Mouse (Mus musculus) hindbrain, embryonic 15.5 days (tissue): ENCODE results near the gene Otx1. TPM values are rescaled to one million over a fixed set of nuclear protein-coding genes. Genes with fewer than 3 reads are reported as not detected.

Experiments
- ATAC-seq: fragments of 200-750 bp; cut with Nextera tagmentation; 2 replicates; pipeline ENCODE4 v1.8.0; 2017; ENCODE audit warnings: low read depth, moderate number of reproducible peaks, moderate TSS enrichment; ENCODE audit not compliant: low FRiP score
- H3K27ac ChIP-seq: fragments of 300-500 bp; sonication (generic); replicated peaks from 2 replicates; pipeline ENCODE4 v1.5.1; 2015; ENCODE audit warnings: mild to moderate bottlenecking, inconsistent platforms
- H3K27me3 ChIP-seq: fragments of 300-500 bp; sonication (generic); 2 replicates; pipeline ENCODE4 v1.6.1; 2015; ENCODE audit warnings: control low read depth, inconsistent platforms
- H3K36me3 ChIP-seq: fragments of 300-500 bp; sonication (generic); 2 replicates; pipeline ENCODE4 v1.6.1; 2015; ENCODE audit warnings: control low read depth, inconsistent platforms
- H3K4me1 ChIP-seq: fragments of 300-500 bp; sonication (generic); replicated peaks from 2 replicates; pipeline ENCODE4 v1.6.1; 2015; ENCODE audit warnings: control low read depth, inconsistent platforms
- H3K4me2 ChIP-seq: fragments of 300-500 bp; sonication (generic); 2 replicates; pipeline ENCODE4 v1.6.1; 2015; ENCODE audit warnings: moderate library complexity, mild to moderate bottlenecking, inconsistent platforms
- H3K4me3 ChIP-seq: fragments of 300-500 bp; sonication (generic); 2 replicates; pipeline ENCODE4 v1.5.1; 2015; ENCODE audit warnings: mild to moderate bottlenecking, inconsistent platforms
- H3K9ac ChIP-seq: fragments of 300-500 bp; sonication (generic); 2 replicates; pipeline ENCODE4 v1.6.1; 2015; ENCODE audit warnings: inconsistent platforms
- H3K9me3 ChIP-seq: fragments of 300-500 bp; sonication (generic); 2 replicates; pipeline ENCODE4 v1.6.1; 2016; ENCODE audit warnings: control low read depth, inconsistent platforms
- WGBS: fragments of 180-500 bp; shearing (Covaris S2); methylation state at CpG from one replicate; pipeline ENCODE4 v1.1.7; 2015; 5-methylcytosine and 5-hydroxymethylcytosine counted together
- polyA plus RNA-seq: library from polyadenylated mRNA; unstranded; fragments of >200 nt; fragmentation: Nextera tagmentation; extraction: Ambion mirVana; gene quantifications from 2 replicates; pipeline ENCODE4 v1.2.1, GENCODE M21; 2015

The Otx1 gene
- 1.9 and 3.6 TPM in 2 replicates for polyA plus RNA-seq

- Histone ChIP-seq H3K4me1 (peaks cover 18% of the 10 kb centered on the region), H3K36me3 (no peaks in the 10 kb centered on the region), H3K4me3 (peak within 1 kb of the TSS; percentile 37), H3K9me3 (no peaks in the 10 kb centered on the region), H3K4me2 (peak within 1 kb of the TSS; percentile 57), H3K9ac (peak within 1 kb of the TSS; percentile 8; the same call in 1 of the 2 replicates), H3K27me3 (peaks cover 80% of the 10 kb centered on the region), H3K27ac (no peak within 1 kb of the TSS)
- no peak for ATAC-seq
- WGBS: under 1% methylated on average over 34 of the region's 34 CpGs
These were observed at the start of gene Otx1 for GRCm38 (mm10) chr11:22002783-22003340. Gene Otx1, minus strand, starts transcription at chr11:22002897.

DNA sequence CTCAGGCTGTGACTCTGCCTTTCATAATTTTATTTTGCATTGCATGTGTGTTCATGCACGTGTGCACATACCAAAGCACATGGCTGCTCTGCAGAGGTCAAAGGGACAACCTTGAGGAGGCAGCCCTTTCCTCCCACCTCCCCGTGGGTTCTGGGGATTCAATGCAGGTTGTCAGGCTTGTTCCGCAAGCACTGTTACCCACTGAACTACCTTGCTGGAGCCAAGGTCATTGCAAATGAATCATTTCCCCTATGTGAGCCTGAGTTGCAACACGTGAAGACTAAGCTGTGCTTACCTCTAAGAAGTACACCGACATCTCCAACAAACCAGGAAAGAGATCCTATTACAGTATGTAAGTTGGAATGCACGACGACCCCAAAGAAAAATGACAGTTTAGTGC is 48.2 kb upstream of the Otx1 start:
- H3K4me1 ChIP-seq: no peaks in the 10 kb centered on the region
- H3K27me3 ChIP-seq: no peaks in the 10 kb centered on the region
- H3K27ac ChIP-seq: no peak overlapping the region
- peaks cover 8% of the 10 kb centered on the region for H3K36me3 ChIP-seq
- H3K9me3 ChIP-seq: no peaks in the 10 kb centered on the region
- ATAC-seq: no peak
- WGBS: 87% methylated on average over 7 of the region's 7 CpGs
- no peak overlapping the region for H3K4me3 ChIP-seq
- H3K9ac ChIP-seq: no peak overlapping the region
- no peak overlapping the region for H3K4me2 ChIP-seq

DNA sequence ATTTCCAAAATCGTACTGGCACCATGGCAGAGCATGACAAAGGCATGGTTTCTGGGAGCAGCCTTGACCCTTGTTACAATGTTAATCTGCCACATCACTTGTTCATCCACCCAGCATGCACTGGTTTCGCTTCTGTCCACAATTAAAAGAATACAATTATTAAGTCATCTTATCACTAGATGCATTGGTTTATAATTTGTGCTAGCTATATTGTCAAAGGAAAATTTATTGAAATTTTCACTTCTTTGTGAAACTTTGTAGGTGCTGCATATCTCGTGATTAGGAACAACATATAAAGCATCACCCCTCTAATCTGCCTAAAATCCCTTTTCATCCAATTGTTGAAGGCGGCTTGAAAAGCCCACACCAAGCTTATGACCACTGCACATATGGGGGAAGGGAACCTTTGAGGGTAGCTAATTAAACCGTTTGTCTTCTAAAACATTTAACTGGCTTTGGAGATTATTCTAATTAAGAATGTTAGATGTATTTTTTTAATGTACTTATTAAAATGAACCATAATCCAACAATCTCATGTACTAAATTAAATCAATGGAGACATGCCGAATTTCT is 37.2 kb upstream of the Otx1 start:
- Histone ChIP-seq H3K4me2 (no peak overlapping the region), H3K27ac (no peak overlapping the region), H3K36me3 (no peaks in the 10 kb centered on the region), H3K27me3 (no peaks in the 10 kb centered on the region), H3K9ac (no peak overlapping the region), H3K4me1 (no peaks in the 10 kb centered on the region), H3K9me3 (no peaks in the 10 kb centered on the region), H3K4me3 (no peak overlapping the region)
- WGBS: 79% methylated on average over 6 of the region's 6 CpGs
- ATAC-seq: no peak

- Histone ChIP-seq H3K27ac (no peak overlapping the region), H3K9me3 (no peaks in the 10 kb centered on the region), H3K27me3 (no peaks in the 10 kb centered on the region), H3K4me3 (no peak overlapping the region), H3K36me3 (no peaks in the 10 kb centered on the region), H3K4me2 (no peak overlapping the region), H3K4me1 (no peaks in the 10 kb centered on the region), H3K9ac (no peak overlapping the region)
- 21% methylated on average over 7 of the region's 7 CpGs for WGBS
- no peak for ATAC-seq
These were observed 31.9 kb upstream of the Otx1 start for GRCm38 (mm10) chr11:22034564-22035105.

DNA sequence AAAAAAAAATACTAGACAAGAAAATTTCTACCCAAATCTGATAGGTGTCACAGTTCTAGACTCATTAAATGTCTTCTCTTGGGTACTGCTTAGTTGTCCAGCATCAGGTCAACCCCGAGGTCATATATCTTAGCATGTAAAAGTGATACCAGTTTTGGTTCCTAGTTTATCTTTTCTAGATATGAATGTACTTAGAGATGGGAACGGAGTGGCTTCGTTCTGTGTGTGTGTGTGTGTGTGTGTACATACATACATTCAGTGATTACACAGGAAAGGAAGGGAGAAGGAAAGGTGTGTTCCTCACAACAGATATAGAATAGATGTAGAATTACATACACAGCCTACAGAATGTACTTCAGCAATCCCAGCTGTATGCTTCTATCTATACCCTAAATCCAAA is 30.9 kb upstream of the Otx1 start:
- Histone ChIP-seq H3K4me2 (no peak overlapping the region), H3K9me3 (no peaks in the 10 kb centered on the region), H3K36me3 (no peaks in the 10 kb centered on the region), H3K27ac (no peak overlapping the region), H3K9ac (no peak overlapping the region), H3K4me3 (no peak overlapping the region), H3K4me1 (no peaks in the 10 kb centered on the region), H3K27me3 (no peaks in the 10 kb centered on the region)
- 98% methylated on average over 3 of the region's 3 CpGs for WGBS
- ATAC-seq: no peak

GRCm38 (mm10) chr11:22020602-22021001 is 17.9 kb upstream of the Otx1 start:
- no peak overlapping the region for H3K9ac ChIP-seq
- H3K27me3 ChIP-seq: no peaks in the 10 kb centered on the region
- WGBS: 88% methylated on average over 2 of the region's 2 CpGs
- H3K4me2 ChIP-seq: no peak overlapping the region
- no peaks in the 10 kb centered on the region for H3K9me3 ChIP-seq
- 0 out of 2 replicates have a peak, but pooled peaks cover 4% of the 10 kb centered on the region for H3K4me1 ChIP-seq
- no peak overlapping the region for H3K4me3 ChIP-seq
- no peak overlapping the region for H3K27ac ChIP-seq
- ATAC-seq: no peak
- peaks cover 16% of the 10 kb centered on the region; the same call in 1 of the 2 replicates for H3K36me3 ChIP-seq

DNA sequence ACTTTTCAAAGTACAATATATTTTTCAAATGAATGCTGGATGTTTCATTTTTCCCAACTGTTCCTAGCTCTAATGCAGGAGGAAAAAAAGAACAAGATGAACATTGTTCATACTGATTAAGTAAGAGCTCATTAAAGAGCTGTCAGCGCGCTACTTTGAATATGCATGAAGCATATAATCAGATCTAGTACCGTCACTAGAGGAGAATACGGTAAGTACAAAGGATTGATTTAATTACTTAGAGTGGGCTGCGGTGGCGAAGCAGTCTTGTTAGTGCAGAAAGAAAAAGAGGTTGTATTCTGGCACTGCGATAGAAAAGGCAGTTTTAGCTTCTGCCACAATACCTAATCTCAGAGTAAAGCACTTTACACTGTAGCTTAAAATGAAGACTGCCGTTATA is 14.7 kb upstream of the Otx1 start:
- no peak overlapping the region for H3K27ac ChIP-seq
- 0 out of 2 replicates have a peak, but pooled peaks cover 4% of the 10 kb centered on the region for H3K4me1 ChIP-seq
- no peak for ATAC-seq
- H3K4me2 ChIP-seq: no peak overlapping the region
- peaks cover 18% of the 10 kb centered on the region; the same call in 1 of the 2 replicates for H3K36me3 ChIP-seq
- WGBS: 17% methylated on average over 8 of the region's 8 CpGs
- H3K9ac ChIP-seq: no peak overlapping the region
- H3K9me3 ChIP-seq: no peaks in the 10 kb centered on the region
- 0 out of 2 replicates have a peak, but pooled peaks cover 5% of the 10 kb centered on the region for H3K27me3 ChIP-seq
- no peak overlapping the region for H3K4me3 ChIP-seq

- Histone ChIP-seq H3K4me3 (no peak overlapping the region), H3K36me3 (peaks cover 9% of the 10 kb centered on the region; the same call in 1 of the 2 replicates), H3K4me2 (no peak overlapping the region), H3K9ac (no peak overlapping the region), H3K27ac (no peak overlapping the region), H3K4me1 (0 out of 2 replicates have a peak, but pooled peaks cover 4% of the 10 kb centered on the region), H3K9me3 (no peaks in the 10 kb centered on the region), H3K27me3 (peaks cover 7% of the 10 kb centered on the region; the same call in 1 of the 2 replicates)
- no peak for ATAC-seq
- 41% methylated on average over 3 of the region's 3 CpGs for WGBS
These were observed 13.6 kb upstream of the Otx1 start for GRCm38 (mm10) chr11:22016341-22016740.

GRCm38 (mm10) chr11:22008817-22009216 is 6.1 kb upstream of the Otx1 start:
- no peak overlapping the region for H3K27ac ChIP-seq
- 41% methylated on average over 2 of the region's 2 CpGs for WGBS
- H3K9ac ChIP-seq: no peak overlapping the region
- H3K27me3 ChIP-seq: peaks cover 72% of the 10 kb centered on the region
- H3K9me3 ChIP-seq: no peaks in the 10 kb centered on the region
- no peak overlapping the region for H3K4me3 ChIP-seq
- H3K36me3 ChIP-seq: no peaks in the 10 kb centered on the region
- H3K4me2 ChIP-seq: 0 out of 2 replicates have a peak overlapping the region, but pooled peaks have one; percentile 22
- ATAC-seq: no peak
- H3K4me1 ChIP-seq: no peaks in the 10 kb centered on the region

GRCm38 (mm10) chr11:22008129-22008596 is 5.5 kb upstream of the Otx1 start:
- 0 out of 2 replicates have a peak, but pooled peaks cover 2% of the 10 kb centered on the region for H3K4me1 ChIP-seq
- ATAC-seq: 0 out of 2 replicates have a peak, but pooled peaks have one; percentile 25
- H3K9ac ChIP-seq: no peak overlapping the region
- no peaks in the 10 kb centered on the region for H3K36me3 ChIP-seq
- no peak overlapping the region for H3K27ac ChIP-seq
- H3K9me3 ChIP-seq: no peaks in the 10 kb centered on the region
- 16% methylated on average over 10 of the region's 10 CpGs for WGBS
- H3K4me2 ChIP-seq: peak overlapping the region; percentile 22
- no peak overlapping the region for H3K4me3 ChIP-seq
- peaks cover 73% of the 10 kb centered on the region for H3K27me3 ChIP-seq

DNA sequence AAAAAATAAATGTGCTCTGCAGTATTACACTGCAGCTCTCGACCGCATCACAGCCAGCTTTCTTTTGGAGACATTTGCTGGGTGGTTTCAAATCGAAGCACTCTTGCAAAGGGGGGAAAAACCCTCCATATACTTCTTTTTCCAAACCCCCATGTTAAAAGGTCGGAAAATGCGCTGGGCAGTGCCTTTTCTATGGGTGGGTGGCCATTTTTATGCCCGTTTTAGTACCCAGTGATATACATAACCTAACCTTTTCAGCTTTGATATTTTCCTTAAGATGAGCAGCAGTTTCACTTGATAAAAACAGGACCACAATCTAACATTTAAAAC is 5.0 kb upstream of the Otx1 start:
- Histone ChIP-seq H3K9ac (no peak overlapping the region), H3K27ac (no peak overlapping the region), H3K9me3 (no peaks in the 10 kb centered on the region), H3K4me1 (0 out of 2 replicates have a peak, but pooled peaks cover 2% of the 10 kb centered on the region), H3K4me3 (no peak overlapping the region), H3K27me3 (peaks cover 73% of the 10 kb centered on the region), H3K4me2 (peak overlapping the region; percentile 22), H3K36me3 (no peaks in the 10 kb centered on the region)
- no peak for ATAC-seq
- WGBS: 13% methylated on average over 6 of the region's 6 CpGs

DNA sequence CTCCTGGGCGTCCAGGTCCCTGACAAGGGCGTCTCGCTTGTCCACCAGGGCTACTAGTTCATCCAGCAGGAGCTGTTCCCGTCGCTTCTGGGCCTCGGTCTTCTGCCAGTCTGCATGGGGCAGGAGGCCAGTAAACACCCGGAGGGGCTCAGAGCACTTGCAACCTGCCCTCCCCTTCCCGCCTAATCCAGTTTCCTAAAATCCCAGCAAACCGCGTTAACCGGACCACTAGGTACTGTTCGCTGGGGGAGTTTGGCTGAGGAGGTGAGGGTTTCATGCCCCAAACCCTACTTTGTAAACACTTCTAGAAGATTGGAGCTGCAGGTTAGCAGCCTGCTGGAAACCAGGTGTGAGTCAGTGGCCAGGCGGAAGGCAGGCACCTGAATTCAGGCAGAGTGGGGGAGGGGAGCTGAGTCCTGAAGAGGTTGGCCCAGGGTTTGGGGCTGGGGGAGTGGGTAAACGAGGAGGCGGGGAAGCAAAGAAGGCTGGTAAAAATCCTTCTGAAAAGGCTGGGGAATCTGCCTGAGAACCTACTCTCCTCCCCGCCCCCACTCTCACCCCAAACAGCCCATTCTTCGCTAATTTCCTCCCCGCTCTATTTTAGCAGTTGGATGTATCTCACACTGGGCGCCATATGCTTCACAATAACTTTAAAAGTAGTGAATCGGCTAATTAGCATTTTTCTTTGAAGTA is 4.5 kb upstream of the Otx1 start:
- Histone ChIP-seq H3K4me1 (0 out of 2 replicates have a peak, but pooled peaks cover 2% of the 10 kb centered on the region), H3K9me3 (no peaks in the 10 kb centered on the region), H3K36me3 (no peaks in the 10 kb centered on the region), H3K27ac (no peak overlapping the region), H3K4me2 (0 out of 2 replicates have a peak overlapping the region, but pooled peaks have one; percentile 22), H3K4me3 (no peak overlapping the region), H3K27me3 (peaks cover 73% of the 10 kb centered on the region), H3K9ac (no peak overlapping the region)
- ATAC-seq: no peak
- WGBS: 20% methylated on average over 20 of the region's 20 CpGs
